Comparison of ENCODE assay signal across 8 mouse cellular contexts in the genomic region with DNA sequence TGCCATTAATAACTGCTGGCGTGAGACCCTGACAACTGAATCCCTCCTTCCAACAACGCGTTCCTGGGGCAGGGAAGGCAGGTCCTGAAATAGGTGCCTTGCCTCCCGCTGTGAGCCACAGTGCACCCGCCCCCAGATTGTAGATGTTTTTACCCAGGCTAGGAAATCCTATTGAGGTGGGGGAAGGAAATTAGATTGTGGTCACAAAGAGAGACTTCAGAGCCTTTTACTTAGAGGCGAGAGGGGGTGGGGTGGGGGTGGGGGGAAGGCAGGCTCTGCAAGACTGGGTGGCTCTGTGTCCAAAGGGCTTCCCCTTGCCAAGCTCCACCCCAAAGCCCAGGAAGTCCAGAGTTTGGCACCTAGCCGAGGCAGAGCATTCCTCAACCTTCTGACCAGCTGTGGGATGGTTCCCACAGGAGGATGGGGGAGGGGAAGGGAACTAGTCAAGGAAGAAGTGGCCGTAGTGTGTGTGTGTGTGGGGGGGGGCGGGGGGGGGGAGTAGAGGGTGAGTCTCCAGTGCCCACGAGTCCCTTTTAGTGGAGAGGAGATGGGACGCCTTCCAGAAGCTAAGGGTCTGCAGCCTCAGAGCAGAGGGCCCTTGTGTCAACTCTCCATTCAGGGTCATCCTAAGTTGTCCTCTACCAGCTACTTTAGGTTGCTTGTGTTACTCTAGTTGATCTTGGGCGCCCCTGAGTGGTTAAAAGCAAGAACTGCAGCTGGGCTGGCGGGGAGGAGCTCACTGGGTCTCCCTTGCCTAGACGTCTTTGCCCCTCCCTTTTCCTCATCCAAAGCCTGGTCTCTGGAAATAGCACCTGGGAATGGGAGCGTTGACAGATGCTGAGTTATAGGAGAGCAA. TPM values are rescaled to one million over a fixed set of nuclear protein-coding genes. Genes with fewer than 3 reads are reported as not detected.
DNase-seq lines count a peak whose midpoint lies in the region; ATAC-seq and TF ChIP-seq lines count a peak whose summit lies in the region.

No protein-coding gene starts in this region.

- no peak; the same call in 1 of the 2 replicates for TF ChIP-seq EP300 in liver, postnatal 0 days (IDR thresholded peaks at IDR 0.05; ENCODE audit: low read depth)

- in situ Hi-C loops in ES-E14 (cut with MboI; ENCODE audit: low sequenced_read_pairs in 2 of 2, unreplicated experiment in 2 of 2): loop anchor here in 1 of 2 experiments (10.0 kb wide), 1 partner anchor 52 kb away; no protein-coding TSS in a partner anchor

- no peak overlapping the region for H3K27ac ChIP-seq in ES-E14 (ENCODE audit: insufficient read depth, low read depth, low read length, poor library complexity, severe bottlenecking)
- H3K27ac ChIP-seq in forebrain, embryonic 14.5 days (ENCODE audit: low read depth, low read length): peak overlapping the region; percentile 45; the same call in 1 of the 2 replicates
- peak overlapping the region; percentile 91 for H3K27ac ChIP-seq in liver, postnatal 0 days (ENCODE audit: low read depth)
- peak overlapping the region; percentile 89 for H3K27ac ChIP-seq in neural tube, embryonic 13.5 days (replicated peaks)

- ATAC-seq in cerebellum, adult (ENCODE audit: insufficient number of reproducible peaks, low FRiP score, low TSS enrichment): peak; percentile 36; the same call in 1 of the 2 replicates
- peak; percentile 51 for ATAC-seq in forebrain, embryonic 14.5 days
- peak; percentile 70 for ATAC-seq in liver, postnatal 0 days
- peak; percentile 66 for ATAC-seq in neural tube, embryonic 13.5 days (ENCODE audit: low read depth)

- H3K36me3 ChIP-seq in ES-E14 (ENCODE audit: control insufficient read depth, insufficient read depth, low read length, poor library complexity, severe bottlenecking): no peaks in the 10 kb centered on the region
- no peaks in the 10 kb centered on the region for H3K36me3 ChIP-seq in forebrain, embryonic 14.5 days (ENCODE audit: control insufficient read depth, insufficient read depth, low read length)
- no peaks in the 10 kb centered on the region for H3K36me3 ChIP-seq in liver, postnatal 0 days (replicated peaks; ENCODE audit: insufficient read depth, low read length)
- H3K36me3 ChIP-seq in neural tube, embryonic 13.5 days: no peaks in the 10 kb centered on the region

- DNase-seq in ES-E14 (ENCODE audit: low read depth, low spot score): peak; percentile 100
- peak; percentile 95 for DNase-seq in forebrain, embryonic 14.5 days (ENCODE audit: low spot score)
- peak; percentile 96 to 98 for DNase-seq in heart, postnatal 14 days
- peak; percentile 98 for DNase-seq in layer of hippocampus, adult 11-12 months (ENCODE audit: low spot score)
- DNase-seq in liver, postnatal 0 days: peak; percentile 91
- DNase-seq in testis, postnatal 14 days (ENCODE audit: low spot score): peak; percentile 91

- H3K9me3 ChIP-seq in ES-E14 (ENCODE audit: control insufficient read depth, insufficient read depth, low read depth, low read length): no peaks in the 10 kb centered on the region
- H3K9me3 ChIP-seq in forebrain, embryonic 14.5 days (replicated peaks; ENCODE audit: control insufficient read depth, low read length): no peaks in the 10 kb centered on the region
- no peaks in the 10 kb centered on the region for H3K9me3 ChIP-seq in liver, postnatal 0 days (ENCODE audit: low read length)
- H3K9me3 ChIP-seq in neural tube, embryonic 13.5 days: no peaks in the 10 kb centered on the region

- peak; percentile 94 for TF ChIP-seq CTCF in liver, postnatal 0 days (IDR thresholded peaks at IDR 0.05; ENCODE audit: low read depth)

- peaks cover 11 to 25% of the 10 kb centered on the region in 2 experiments; a peak in 3 of 4 replicates for H3K4me1 ChIP-seq in ES-E14 (ENCODE audit: control insufficient read depth in 2 of 2, insufficient read depth in 2 of 2, low read length in 2 of 2, poor library complexity in 1 of 2)
- H3K4me1 ChIP-seq in forebrain, embryonic 14.5 days (ENCODE audit: control insufficient read depth, insufficient read depth, low read length): peaks cover 39% of the 10 kb centered on the region
- H3K4me1 ChIP-seq in liver, postnatal 0 days (ENCODE audit: insufficient read depth): peaks cover 60% of the 10 kb centered on the region
- peaks cover 75% of the 10 kb centered on the region for H3K4me1 ChIP-seq in neural tube, embryonic 13.5 days (replicated peaks)

- 1% methylated on average over 14 of the region's 15 CpGs for WGBS in forebrain, embryonic 14.5 days
- 1% methylated on average over 11 of the region's 15 CpGs for WGBS in liver, postnatal 0 days (ENCODE audit: insufficient replicate concordance)
- WGBS in neural tube, embryonic 13.5 days: 1% methylated on average over 14 of the region's 15 CpGs

- H3K4me3 ChIP-seq in ES-E14 (ENCODE audit: insufficient read depth in 1 of 2, low read depth in 1 of 2, low read length in 2 of 2, poor library complexity in 1 of 2, severe bottlenecking in 1 of 2): 0 out of 4 replicates have a peak overlapping the region, but pooled peaks of 1 of the 2 experiments have one; percentile 6
- H3K4me3 ChIP-seq in forebrain, embryonic 14.5 days (ENCODE audit: low read depth, low read length): no peak overlapping the region
- H3K4me3 ChIP-seq in liver, postnatal 0 days (ENCODE audit: low read depth, low read length): 0 out of 2 replicates have a peak overlapping the region, but pooled peaks have one; percentile 14
- 0 out of 2 replicates have a peak overlapping the region, but pooled peaks have one; percentile 9 for H3K4me3 ChIP-seq in neural tube, embryonic 13.5 days

- intact Hi-C loops in heart, postnatal 14 days (cut with DNase I): loop anchor here (2.0 kb wide), 2 partner anchors 14 to 44 kb away; no protein-coding TSS in a partner anchor

- H3K4me2 ChIP-seq in forebrain, embryonic 14.5 days (ENCODE audit: low read length): peak overlapping the region; percentile 34
- H3K4me2 ChIP-seq in liver, postnatal 0 days (ENCODE audit: low read depth, low read length): peak overlapping the region; percentile 65
- H3K4me2 ChIP-seq in neural tube, embryonic 13.5 days: peak overlapping the region; percentile 44

- H3K9ac ChIP-seq in ES-E14 (ENCODE audit: insufficient read depth, low read depth, low read length, poor library complexity, severe bottlenecking): no peak overlapping the region
- peak overlapping the region; percentile 29; the same call in 1 of the 2 replicates for H3K9ac ChIP-seq in forebrain, embryonic 14.5 days (ENCODE audit: low read length)
- H3K9ac ChIP-seq in liver, postnatal 0 days (replicated peaks): peak overlapping the region; percentile 46
- H3K9ac ChIP-seq in neural tube, embryonic 13.5 days: peak overlapping the region; percentile 45

- H3K27me3 ChIP-seq in forebrain, embryonic 14.5 days (replicated peaks; ENCODE audit: control insufficient read depth, insufficient read depth, low read length): no peaks in the 10 kb centered on the region
- no peaks in the 10 kb centered on the region for H3K27me3 ChIP-seq in liver, postnatal 0 days (ENCODE audit: insufficient read depth, low read length)
- H3K27me3 ChIP-seq in neural tube, embryonic 13.5 days: no peaks in the 10 kb centered on the region

TF ChIP-seq in ES-E14, 5 proteins besides CTCF, POLR2A, EP300 and RAD21:
- no peak for TF ChIP-seq CHD2 (IDR thresholded peaks at IDR 0.05; ENCODE audit: low read depth, low read length)
- TF ChIP-seq HCFC1 (IDR thresholded peaks at IDR 0.05; ENCODE audit: borderline replicate concordance, insufficient read depth, low read length): 0 out of 2 replicates have a peak, but pooled peaks have one; percentile 20
- no peak for TF ChIP-seq ZNF384 (IDR thresholded peaks at IDR 0.05; ENCODE audit: low read depth, low read length)
- TF ChIP-seq ZC3H11A (IDR thresholded peaks at IDR 0.05; ENCODE audit: borderline replicate concordance, low read depth, low read length): peak; percentile 55; the same call in 1 of the 2 replicates

RNA-seq across cellular contexts. Expression of a gene that starts 8.7 kb away (rescaled TPM):
- 18.3 and 27.1 TPM in 2 replicates for total RNA-seq in ES-E14 (2012; rRNA removed)
- 19.3 and 20.5 TPM in 2 replicates for polyA plus RNA-seq in forebrain, embryonic 14.5 days (2014; fragmentation: Nextera tagmentation; extraction: Ambion mirVana)
- total RNA-seq in heart, postnatal 14 days (2021): 10 to 100 TPM; 71.2 to 71.8 TPM
- 5.4 and 6.5 TPM in 2 replicates for polyA plus RNA-seq in liver, postnatal 0 days (2015; fragmentation: Nextera tagmentation; extraction: Ambion mirVana)
- 31.5 and 33.2 TPM in 2 replicates for polyA plus RNA-seq in neural tube, embryonic 13.5 days (2015; fragmentation: Nextera tagmentation; extraction: Ambion mirVana)

RNA-seq across cellular contexts. Expression of a gene that starts 11.5 kb away (rescaled TPM):
- 2.9 and 3.3 TPM in 2 replicates for total RNA-seq in ES-E14 (2012; rRNA removed)
- polyA plus RNA-seq in forebrain, embryonic 14.5 days (2014; fragmentation: Nextera tagmentation; extraction: Ambion mirVana): 2.2 and 3.1 TPM in 2 replicates
- total RNA-seq in heart, postnatal 14 days (2021): 10 to 100 TPM; 20.7 to 31.5 TPM
- polyA plus RNA-seq in liver, postnatal 0 days (2015; fragmentation: Nextera tagmentation; extraction: Ambion mirVana): 2.0 and 4.2 TPM in 2 replicates
- 3.4 and 3.6 TPM in 2 replicates for polyA plus RNA-seq in neural tube, embryonic 13.5 days (2015; fragmentation: Nextera tagmentation; extraction: Ambion mirVana)

RNA-seq across cellular contexts. Expression of a gene that starts 18.1 kb away (rescaled TPM):
- 11.7 and 14.6 TPM in 2 replicates for total RNA-seq in ES-E14 (2012; rRNA removed)
- polyA plus RNA-seq in forebrain, embryonic 14.5 days (2014; fragmentation: Nextera tagmentation; extraction: Ambion mirVana): 41.0 and 45.0 TPM in 2 replicates
- total RNA-seq in heart, postnatal 14 days (2021): 10 to 100 TPM; 23.6 to 25.0 TPM
- polyA plus RNA-seq in liver, postnatal 0 days (2015; fragmentation: Nextera tagmentation; extraction: Ambion mirVana): 6.7 and 7.0 TPM in 2 replicates
- 55.1 and 57.7 TPM in 2 replicates for polyA plus RNA-seq in neural tube, embryonic 13.5 days (2015; fragmentation: Nextera tagmentation; extraction: Ambion mirVana)

RNA-seq across cellular contexts. Expression of a gene that starts 46.1 kb away (rescaled TPM):
- total RNA-seq in ES-E14 (2012; rRNA removed): 7.7 and 9.0 TPM in 2 replicates
- 164 and 199 TPM in 2 replicates for polyA plus RNA-seq in forebrain, embryonic 14.5 days (2014; fragmentation: Nextera tagmentation; extraction: Ambion mirVana)
- total RNA-seq in heart, postnatal 14 days (2021): 100 to 1,000 TPM; 123 to 130 TPM
- polyA plus RNA-seq in liver, postnatal 0 days (2015; fragmentation: Nextera tagmentation; extraction: Ambion mirVana): 5.1 and 6.1 TPM in 2 replicates
- 89.5 and 94.4 TPM in 2 replicates for polyA plus RNA-seq in neural tube, embryonic 13.5 days (2015; fragmentation: Nextera tagmentation; extraction: Ambion mirVana)

RNA-seq across cellular contexts. Expression of a gene that starts 50.0 kb away (rescaled TPM):
- 0.98 and 1.4 TPM in 2 replicates for total RNA-seq in ES-E14 (2012; rRNA removed)
- polyA plus RNA-seq in forebrain, embryonic 14.5 days (2014; fragmentation: Nextera tagmentation; extraction: Ambion mirVana): 3.0 and 4.5 TPM in 2 replicates
- 1 to 10 TPM in 1 of 2 experiments, under 1 TPM in 1; 0.61 to 1.0 TPM for total RNA-seq in heart, postnatal 14 days (2021)
- polyA plus RNA-seq in liver, postnatal 0 days (2015; fragmentation: Nextera tagmentation; extraction: Ambion mirVana): 0.11 and 0.21 TPM in 2 replicates
- 5.6 and 6.7 TPM in 2 replicates for polyA plus RNA-seq in neural tube, embryonic 13.5 days (2015; fragmentation: Nextera tagmentation; extraction: Ambion mirVana)
